Mouse (Mus musculus): ENCODE results near the gene Col23a1.

GRCm38 (mm10) chr11:51351151-51351550, 61.4 kb downstream of the Col23a1 start:
- TF ChIP-seq CTCF (IDR thresholded peaks at IDR 0.05; ENCODE audit: extremely low read depth, insufficient read depth, insufficient read length, insufficient replicate concordance): no peak
- no peak for TF ChIP-seq POLR2A (IDR thresholded peaks at IDR 0.05; ENCODE audit: low read depth, low read length)
